Mouse (Mus musculus) kidney, postnatal 4 days (tissue): Measurements from ENCODE around the gene Fbxw7.

Source experiments
- DNase-seq, 2 experiments: peaks; one replicate each; pipeline ENCODE4 v3.0.0; 2021; ENCODE audit warnings: mixed read lengths in 2 of 2

The Fbxw7 gene

DNA sequence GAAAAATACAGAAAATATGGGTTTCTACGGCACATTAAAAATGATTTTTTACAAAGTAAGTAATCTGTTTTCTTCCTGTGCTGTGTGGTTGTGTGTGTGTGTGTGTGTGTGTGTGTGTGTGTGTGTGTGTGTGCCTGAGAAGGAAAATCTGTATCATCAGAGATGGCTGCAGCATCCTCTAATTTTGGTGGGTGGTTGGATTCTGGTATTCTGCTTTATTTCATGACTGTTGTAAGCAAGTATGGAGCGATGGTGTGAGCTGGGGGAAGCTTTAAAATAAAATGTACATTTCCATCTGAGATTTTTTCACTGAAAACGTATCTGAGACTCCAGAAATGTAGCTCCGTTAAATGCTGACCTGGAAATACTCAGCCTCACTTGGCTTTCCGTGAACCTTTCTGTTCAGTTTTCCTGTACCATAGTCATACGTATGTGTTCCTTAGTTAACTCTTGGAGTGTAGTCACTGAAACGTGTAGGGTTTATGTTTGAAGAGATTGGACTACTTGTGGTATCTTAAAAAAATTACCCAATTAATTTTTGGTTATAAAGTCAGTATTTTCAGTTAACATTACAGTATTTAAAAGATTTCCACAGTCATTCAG is 137.6 kb downstream of the Fbxw7 start:
- no peak for DNase-seq

DNA sequence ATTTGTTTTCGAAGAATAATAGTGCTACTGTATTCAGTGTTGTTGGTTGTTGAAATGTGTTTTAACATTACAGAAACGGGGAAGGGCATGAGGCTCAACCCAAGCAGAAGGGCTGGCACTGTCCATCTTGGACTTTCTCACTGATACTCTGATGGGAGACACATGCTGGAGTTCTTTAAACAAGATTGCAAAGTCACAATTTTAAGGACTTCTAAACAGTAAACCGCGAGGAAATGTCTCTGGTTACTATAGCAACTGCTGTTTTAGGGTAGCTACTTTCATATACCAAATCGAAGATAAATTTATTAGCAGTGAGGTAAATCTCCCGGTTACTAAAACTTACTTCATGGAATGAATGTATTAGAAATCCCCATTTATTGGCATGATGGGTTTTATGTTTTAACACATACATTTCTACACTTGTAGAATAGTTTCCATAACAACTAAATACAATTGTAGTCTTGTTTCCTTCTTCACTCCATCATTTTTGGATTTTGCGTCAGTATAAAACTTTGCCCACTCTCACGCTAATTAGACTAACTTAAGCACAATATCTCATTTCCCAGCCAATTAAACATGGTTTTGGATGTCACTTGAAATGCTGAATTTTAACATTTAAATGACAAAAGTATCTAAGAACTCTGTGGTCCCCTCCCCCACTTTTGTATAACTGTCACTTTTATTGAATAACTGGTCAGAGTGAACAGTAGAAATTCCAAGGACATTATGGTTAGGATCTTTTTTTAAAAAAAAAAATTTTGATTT is 140.1 kb downstream of the Fbxw7 start:
- no peak for DNase-seq

DNA sequence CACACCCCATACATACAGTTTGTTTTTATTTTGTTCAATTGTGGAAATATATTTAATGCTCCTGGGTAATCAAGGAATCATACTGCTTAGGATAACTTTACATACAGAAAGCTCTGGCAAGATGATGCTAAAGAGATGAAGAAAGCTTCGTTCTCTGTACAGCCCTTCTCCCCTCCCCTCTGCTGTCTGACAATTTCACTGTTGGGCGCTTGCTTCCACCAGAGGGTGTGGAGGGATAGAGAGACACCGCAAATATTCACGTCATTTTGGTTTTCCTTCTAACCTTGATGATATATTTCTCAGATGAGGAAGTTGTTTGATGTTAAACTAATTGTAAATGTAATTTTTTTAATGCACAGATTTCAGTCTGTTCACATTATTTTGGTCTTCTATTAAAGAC is 140.8 kb downstream of the Fbxw7 start:
- DNase-seq, result no peak

DNA sequence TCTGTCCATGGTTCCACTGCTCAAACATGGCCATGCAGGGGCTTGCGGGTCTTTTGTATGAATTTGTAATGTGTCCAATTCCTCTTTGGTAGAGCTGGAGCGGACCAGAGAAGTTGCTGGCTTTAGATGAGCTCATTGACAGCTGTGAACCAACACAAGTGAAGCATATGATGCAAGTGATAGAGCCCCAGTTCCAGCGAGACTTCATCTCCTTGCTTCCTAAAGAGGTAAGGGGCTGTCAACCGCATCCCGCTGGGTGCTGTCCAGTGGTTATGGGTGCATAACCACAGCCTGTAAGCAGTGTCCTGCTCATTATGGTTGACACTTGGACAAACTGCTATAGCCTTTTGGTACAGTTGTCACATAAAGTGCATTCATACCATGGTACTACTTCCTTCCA is 150.1 kb downstream of the Fbxw7 start:
- DNase-seq, result no peak

DNA sequence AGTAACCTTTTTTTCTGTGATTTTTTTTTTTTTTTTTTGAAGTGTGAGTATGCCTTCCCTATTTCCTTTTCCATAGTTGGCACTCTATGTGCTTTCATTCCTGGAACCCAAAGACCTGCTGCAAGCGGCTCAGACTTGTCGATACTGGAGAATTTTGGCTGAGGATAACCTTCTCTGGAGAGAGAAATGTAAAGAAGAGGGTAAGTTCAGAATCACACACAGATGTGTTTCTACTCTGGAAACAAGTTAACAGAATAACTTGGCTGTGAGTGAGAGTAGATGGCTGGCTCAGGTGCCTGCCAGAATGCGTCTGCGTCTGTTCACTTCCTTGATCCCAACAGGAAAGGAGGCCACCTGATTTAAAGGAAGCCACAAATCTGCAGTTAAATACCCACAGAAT is 152.3 kb downstream of the Fbxw7 start:
- no peak for DNase-seq

DNA sequence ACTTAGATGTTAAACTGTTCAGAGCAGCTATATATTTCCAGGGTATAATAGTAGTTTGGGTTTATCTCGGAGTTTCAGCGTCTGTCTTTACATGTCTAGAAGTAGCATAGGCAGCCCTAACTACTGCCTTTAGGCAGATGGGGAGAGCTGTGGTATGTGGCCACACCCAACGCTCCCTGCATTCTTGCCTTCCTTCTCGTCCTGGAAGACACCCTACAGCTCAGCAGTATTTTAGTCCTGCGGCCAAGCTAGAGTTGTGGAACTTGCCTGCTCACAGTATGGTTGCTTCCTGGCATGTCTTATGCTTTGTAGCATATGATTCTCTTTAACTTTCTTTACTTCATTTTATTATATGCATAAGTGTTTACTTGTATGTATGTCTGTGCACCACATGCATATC is 156.5 kb downstream of the Fbxw7 start:
- DNase-seq, result no peak

DNA sequence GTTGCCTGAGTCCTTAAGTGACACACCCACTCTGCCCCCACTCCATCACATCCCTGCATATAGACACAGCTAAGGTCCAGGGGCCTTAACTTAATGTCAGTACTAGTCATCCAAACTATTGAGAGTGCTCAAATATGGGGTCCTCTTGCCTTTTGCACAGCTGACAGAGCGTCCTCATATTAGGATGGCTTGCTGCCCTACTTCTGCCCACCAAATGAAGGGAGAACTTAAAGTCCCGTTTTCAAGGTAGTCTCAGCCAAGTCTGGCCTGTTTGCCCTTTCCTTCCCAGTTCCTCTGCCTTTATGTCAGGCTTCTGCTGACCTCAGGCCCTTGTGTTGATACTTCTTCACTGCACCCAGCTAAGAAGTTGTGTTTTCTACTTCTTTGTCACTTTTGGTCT is 157.8 kb downstream of the Fbxw7 start:
- DNase-seq, result no peak

DNA sequence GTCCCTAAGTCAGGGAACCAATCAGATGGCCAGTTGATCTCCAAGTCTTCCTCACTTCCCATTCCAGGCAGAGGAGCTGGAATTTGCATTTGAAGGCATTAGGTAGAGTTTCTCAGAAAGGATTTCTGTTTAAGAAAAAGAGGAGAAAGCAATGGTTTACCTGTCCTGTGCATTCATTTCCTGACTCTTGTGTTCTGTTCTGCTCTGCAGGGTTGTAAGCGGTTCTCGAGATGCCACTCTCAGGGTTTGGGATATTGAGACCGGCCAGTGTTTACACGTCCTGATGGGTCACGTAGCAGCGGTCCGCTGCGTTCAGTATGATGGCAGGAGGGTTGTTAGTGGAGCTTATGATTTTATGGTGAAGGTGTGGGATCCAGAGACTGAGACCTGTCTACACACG is 159.1 kb downstream of the Fbxw7 start:
- DNase-seq, result no peak

DNA sequence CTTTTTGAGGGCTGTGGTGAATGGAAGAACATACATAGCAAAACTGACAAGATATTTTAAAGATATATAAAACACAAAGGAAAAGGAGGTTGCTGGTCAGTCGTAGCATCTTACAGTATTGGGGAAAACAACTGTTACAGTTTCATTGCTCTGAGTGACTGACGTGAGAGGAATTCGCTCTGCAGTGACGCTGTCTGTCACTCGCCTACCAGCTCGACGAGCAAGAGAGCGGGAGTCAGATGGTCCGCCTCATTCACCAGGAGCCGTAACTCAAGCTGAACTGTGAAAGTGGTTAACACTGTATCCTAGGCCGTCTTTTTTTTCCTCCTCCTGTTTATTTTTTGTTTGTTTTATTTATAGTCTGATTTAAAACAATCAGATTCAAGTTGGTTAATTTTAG is 163.6 kb downstream of the Fbxw7 start:
- no peak for DNase-seq

DNA sequence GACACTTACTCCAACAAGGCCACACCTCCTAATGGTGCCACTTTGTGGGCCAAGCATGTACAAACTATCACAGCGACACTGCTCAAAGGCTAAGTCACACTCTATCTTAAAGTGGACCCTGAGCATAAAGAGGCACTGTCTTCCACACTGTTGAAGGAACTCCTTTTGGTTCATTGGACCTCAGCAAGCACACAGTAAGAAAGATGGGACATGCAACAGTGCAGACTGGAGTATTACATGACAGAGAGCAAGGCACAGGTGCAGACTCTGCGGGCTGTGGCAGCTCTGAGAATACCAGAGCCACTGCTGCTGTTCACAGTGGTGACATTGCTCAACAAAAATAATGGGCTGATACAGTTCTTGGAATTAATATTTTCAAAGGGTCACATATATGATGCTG is 165.1 kb downstream of the Fbxw7 start:
- no peak for DNase-seq

DNA sequence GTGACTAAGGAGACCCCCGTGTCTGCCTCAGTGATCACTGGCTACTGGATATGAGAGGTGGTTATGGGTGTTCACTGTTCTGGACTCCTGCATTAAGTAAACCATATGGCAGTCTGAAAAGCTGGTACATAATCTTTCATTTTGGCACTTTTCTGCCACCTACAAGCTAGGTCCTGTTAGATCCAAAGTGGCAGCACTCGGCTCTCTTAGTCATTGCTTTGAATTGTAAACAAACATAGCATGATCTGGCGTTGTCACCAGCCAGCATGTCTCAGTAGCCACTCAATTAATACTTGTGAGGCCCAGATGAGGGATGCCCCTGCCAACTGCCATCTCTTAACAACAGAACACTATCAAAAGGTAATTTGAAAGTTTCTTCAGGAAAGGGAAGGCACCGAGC is 167.6 kb downstream of the Fbxw7 start:
- DNase-seq, result no peak

DNA sequence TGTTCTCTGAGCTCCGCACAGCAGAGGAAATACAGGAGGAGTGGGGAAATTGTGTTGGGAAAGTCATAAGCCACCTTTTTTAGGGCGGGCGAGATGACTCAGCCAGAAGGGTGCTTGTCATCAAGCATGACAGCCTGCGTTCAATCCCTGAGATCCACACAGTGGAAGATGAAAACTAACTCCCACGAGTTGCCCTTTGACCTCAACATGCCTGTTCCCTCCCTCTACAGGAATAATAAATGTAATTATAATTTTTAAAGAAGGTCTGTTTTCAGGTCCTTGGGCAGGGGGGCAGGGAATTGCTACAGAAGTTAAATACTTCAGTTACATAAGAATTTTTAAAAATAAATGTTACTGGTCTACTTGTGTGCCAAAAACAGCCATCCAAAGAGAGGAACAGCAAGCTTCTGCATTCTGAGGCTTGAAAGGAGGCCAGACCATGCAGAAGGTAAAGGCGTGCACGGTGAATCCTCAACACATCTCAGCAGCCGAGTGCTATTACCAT is 170.1 kb downstream of the Fbxw7 start:
- DNase-seq, result no peak

DNA sequence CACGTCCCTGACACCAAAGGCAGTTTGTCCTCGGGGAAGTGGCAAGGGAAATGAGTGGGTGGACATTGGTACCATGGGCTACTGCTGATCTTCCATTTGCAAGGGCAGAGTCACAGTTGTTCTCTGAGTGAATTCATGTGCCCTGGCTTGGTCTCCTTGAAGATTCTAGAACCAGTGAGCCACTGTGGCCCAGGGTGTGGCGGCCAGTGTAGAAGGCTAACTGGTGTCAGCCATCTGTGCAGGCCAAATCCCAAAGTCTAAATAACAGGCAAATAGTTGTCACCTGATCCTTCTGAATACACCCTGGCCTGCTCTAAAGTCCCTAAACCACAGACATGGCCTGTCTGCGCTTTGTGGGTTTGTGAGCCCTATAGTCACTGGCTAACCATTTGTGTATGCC is 173.8 kb downstream of the Fbxw7 start:
- no peak for DNase-seq

DNA sequence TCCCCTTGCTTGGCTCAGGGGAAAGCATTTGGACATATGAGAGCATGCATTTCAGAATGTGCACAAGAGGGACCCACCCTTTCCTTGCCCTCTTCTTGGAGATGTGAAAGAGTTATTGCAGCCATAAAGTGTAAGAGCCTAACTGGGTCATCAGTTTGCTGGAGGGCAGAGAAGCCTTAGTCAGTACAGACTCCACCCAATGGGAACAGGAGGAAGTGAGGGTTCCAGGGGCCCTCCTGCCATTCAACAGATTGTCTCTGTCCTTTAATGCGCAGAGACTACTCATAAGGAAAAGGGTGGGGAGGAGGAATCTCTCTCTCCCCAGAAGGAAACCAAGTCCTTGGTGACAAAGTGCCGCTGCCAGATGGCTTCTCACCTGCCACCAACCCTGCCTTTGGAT is 190.2 kb downstream of the Fbxw7 start:
- DNase-seq, result no peak

DNA sequence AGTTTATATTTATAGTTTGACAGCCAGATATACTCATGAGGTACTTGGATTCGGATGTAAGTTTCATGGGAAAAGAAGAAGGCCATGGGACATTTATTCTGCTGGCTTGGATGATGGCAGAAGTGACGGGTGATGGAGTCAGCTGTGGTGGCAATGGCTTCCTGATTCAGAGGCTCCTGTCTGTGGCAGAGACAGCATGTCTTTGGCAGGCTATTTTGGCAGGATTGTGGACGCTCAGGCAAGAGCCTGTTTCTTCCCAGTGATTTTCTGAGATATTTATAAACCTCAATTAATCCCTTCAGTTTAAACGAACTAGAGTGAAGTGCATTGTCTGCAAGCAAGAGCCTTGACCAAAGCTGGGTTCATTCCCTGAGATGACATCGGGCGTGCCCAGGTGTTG is 197.8 kb downstream of the Fbxw7 start:
- DNase-seq, result no peak

DNA sequence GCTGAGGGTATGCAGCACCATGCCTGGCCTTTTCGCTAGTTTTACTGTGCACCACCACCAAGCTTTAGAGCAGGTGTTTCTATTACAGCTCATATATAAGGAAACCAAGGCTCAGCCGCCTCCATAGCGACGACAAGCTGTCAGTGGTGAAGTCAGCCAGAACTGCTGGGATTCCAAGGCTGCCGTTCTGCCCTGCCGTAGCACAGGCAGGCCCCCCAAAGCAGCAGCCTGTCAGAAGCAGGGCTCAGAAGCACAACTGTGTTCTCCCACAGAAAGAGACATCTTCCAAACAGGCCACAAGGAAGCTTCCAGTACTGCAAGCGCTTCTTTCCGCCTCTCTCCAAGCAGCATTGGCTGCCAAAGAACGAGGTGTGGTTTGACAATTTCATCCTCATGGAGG is 200.6 kb downstream of the Fbxw7 start:
- no peak for DNase-seq

DNA sequence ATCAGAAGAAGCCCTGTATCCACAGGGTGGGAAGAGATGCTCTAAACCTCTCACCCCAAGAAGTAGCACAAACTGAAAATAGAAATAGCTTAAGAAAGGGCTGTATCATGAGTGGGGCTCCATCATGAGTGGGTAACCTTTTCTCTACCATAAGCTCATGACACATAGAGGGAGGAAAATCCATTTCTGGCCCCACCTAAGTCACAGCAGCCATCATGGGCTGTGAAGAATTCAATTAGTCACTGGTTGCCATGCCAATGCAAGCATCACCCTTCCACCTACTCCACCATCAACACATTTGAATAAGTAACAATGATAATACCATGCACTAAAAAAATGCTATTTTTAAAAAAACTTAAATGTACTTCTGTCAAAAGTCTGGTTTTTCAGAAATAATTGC is 205.1 kb downstream of the Fbxw7 start:
- no peak for DNase-seq

DNA sequence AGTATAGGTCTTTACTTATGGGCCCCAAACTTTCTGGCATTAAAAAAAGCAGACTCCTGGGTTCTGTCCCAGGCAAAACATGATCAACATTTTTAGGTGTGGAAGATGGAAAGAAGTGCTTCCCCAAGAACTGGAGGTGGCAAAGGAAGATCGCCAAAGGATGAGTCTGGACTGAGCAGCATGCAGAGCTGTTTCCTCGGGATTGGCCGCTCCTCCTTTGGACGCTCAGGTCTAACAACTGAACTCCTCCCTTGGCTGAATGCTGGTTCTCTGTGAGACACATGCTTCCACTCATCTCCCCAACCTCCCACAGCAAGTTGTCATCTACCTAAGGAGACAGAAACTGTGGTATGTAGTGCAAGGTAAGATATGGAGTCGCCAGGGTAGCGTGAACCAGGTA is 206.7 kb downstream of the Fbxw7 start:
- no peak for DNase-seq

DNA sequence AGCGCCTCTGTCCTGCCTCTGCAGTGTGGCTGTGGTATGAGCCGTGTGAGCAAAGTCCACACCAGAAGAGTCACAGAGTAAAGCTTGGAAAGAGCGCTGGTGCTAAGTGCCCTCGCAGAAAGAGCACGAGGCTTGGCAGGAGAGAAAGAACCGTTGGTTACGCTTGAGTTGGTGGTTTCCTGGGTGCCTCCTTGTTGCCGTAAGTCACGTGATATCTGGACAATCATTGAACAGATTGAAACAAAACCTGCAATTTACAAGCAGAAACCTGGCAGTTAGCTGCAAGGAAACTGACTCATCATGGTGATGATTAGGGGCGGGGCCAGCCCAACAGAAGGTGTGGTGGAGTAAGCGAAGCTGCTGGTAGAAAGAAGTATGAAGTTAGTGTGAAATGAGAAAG is 207.7 kb downstream of the Fbxw7 start:
- DNase-seq, result peak; percentile 28 to 58

DNA sequence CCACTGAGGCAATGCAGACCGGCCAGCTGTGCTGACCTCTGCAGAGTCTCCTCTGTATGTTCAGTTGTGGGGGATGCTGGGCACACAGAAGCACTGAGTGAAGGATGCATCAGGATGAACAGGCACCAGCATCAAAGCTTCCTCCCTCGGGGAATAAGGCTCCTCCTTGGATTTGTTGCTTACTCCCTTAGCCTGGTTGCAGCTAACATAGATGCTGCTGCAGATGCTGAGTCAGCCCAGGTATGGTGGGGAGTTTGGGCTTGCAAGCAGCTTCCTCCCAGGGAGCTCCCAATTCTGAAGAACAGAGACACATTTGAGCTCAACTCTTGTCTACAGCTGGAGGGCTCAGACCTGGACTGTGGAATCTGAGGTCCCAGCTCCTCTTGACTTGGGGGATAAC is 209.2 kb downstream of the Fbxw7 start:
- DNase-seq, result no peak

DNA sequence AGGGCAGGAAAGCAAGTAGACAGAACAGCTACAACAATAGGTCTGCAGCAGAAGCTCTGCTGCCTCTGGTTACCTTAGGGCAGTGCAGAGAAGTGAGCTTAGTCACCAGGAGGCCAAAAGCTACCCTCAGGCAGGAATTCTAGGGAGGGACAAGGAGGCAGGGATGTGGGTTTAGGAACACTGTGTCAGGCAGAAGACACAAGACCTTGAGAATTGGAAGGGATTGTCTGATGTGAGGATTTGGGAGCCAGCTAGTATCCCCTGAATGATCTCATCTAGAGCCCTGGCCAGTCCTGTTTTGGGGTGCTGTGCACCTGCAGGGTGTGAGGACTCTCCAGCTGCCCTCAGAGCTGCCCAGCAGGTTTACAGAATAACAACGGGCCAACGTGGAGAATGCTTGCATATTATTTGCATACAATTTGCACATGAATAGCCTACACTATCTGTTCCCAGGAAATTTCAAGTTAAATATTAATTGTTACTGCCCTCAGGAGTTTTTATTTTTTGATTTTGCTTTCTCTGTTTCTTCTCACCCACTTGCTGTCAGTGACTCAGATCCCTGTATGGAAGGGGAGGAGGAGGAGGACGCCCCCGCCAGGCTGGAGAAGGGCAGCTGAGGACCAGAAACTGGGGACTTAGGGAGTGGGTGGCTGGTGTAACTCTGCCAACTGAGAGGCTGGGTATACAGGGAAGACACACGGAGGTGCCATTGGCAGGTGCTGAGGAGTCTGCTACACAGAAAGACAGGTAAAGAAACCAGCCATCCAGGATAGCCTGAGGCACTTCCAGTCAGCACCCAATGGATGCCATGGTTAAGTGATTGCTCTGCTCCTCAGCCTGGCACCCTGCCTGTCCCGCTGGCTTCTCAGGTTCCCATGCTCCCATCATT is 210.0 kb downstream of the Fbxw7 start:
- DNase-seq, result peak; percentile 13 to 47
